Mouse (Mus musculus): ENCODE results near the gene Tubgcp2.
A peak's percentile ranks its signal among the peaks of the same experiment; 100 is the strongest.

Gene Tubgcp2

DNA sequence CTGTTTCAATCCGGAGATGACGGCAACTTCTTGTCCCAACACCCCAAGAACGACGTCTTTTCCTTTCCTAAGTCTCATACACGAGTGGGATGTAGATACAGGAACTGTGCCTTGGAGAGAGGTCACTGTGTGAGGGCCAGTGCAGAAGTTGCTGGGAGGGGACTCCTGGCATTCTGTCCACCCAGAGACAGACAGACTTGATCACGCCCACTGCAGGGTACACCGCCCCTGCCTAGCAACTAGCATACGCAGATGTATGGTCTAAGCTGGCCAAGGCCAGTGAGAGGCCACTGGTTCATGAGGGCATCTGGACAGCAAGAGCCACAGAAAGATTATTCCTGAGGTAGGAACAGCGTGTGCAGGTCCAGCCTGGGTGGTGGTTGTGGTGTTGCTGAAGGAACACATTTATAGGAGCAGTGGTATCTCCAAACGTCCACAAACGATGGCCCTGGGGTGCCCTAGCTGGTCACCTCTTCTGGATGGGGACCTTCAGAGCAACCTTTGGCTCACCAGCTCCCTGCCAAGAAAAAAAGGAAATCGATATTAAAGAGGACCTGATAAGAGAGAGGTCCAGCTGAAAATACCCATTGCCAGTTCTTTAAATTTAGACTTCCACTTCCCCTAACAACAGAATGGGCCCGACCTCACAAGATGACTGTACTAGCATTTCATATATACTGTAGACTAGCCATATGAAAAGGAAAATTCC lies 57.3 kb downstream of the Tubgcp2 start:
- DNase-seq (ENCODE audit: low spot score in 2 of 2): peak in 1 of 2 experiments; percentile 13

DNA sequence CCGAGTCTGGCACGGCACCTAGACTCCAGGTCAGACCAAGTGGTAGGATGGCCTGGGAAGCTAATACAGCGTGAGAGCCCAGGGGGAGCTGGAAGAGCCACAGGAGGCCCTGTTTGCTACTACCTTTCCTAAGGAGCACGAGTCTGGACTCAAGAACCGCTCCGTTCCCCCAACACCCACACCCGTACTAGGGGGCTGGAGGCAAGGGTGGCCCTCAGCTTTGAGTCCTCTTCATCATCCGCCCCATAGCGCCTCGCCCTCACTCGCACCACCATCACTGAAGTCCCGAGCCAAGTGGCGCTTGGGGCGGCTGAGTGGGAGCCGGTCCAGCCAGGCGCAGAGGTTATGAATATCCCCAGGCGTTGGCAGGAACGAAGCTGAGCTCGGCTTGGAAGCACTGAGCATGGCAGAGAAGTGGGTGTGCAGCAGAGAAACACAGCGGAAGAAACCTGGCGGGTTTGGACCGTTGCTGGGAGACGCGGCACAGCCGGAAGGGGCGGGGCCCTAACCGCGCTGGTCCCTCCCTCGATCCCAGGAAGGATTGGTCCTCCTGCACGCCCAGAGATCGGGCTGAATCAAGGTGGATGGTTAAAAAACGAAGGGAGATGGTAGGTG lies 58.1 kb downstream of the Tubgcp2 start, which contains the start of gene 6430531B16Rik:
Gene 6430531B16Rik (minus strand): TSS at position 478 of the 615 bp plus-strand sequence.
- peak; percentile 65 to 82 for DNase-seq (ENCODE audit: low spot score in 2 of 2)

DNA sequence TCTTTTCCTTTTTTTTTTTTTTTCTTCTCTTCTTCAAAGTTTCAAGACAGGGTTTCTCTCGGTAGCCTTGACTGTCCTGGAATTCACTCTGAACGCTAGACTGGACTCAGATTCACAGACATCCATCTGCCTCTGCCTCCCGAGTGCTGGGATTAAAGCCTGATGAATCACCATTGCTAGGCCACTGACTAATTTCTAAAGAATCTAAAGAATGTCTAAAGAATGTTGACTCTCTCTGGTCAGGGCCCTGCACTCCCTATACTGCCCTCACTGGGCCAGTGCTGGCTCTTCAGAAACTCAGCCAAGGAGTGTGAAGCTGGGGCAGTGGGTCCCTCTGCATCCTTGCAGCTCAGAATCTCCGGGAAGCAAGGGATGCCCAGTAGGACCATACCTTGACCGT lies 61.0 kb downstream of the Tubgcp2 start:
- no peak for DNase-seq (ENCODE audit: low spot score in 2 of 2)

DNA sequence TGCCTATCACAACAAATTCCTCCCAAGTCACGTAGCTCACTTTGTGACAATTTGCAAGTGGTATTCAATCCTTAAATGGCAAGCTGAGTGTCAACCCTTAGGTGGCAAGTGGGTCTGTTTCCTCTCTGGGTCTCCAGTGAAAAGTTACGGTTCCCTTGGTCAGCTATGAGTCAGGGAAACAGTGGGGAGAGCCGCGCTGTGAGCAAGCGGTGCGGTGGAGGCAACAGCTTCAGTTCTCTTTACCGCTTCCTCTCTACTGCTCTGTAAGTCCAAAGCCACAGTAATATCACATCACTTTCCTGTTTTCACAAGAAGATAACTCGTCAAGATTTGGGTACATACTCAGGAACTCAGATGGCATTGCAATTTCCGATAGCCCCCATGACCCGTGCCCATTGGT lies 62.2 kb downstream of the Tubgcp2 start:
- no peak for DNase-seq (ENCODE audit: low spot score in 2 of 2)

DNA sequence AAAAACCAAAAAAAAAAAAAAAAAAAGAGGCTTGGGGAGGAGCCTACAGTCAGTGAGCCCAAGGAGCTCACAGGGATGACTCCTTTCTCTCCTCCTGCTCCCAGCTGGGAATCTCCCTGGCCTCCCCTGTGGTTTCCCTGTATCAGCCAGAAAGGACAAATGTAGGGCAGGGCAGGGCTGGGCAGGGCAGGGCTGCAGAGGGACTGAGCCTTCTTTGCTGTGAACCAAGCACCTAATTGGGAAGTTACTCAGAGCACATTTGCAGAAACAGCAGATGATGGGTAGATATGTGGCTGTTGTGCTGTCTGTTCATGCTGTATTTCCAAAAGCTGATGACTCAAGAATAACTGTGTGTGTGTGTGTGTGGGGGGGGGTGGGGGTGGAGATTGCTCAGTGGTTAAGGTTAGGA lies 63.5 kb downstream of the Tubgcp2 start:
- no peak for DNase-seq (ENCODE audit: low spot score in 2 of 2)

DNA sequence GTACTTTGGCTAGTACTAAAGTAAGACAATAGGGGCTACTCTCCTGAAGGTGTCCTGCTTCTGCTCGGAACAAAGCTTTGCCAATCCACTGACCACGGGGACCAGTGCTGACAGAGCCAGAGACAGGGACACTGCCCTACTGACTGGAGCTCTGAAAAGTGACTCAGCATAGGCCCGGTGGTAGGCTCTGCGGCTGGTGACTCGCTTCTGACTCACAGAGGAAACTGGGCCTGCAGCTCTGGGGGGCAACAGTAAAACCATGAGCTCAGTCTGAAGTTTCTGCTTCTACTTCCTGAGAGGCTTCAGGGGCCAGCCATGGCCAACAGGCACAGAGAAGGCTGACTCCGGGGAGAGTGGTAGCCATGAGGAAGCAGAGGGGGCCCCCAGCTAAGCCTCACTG lies 65.0 kb downstream of the Tubgcp2 start:
- no peak for DNase-seq (ENCODE audit: low spot score in 2 of 2)

DNA sequence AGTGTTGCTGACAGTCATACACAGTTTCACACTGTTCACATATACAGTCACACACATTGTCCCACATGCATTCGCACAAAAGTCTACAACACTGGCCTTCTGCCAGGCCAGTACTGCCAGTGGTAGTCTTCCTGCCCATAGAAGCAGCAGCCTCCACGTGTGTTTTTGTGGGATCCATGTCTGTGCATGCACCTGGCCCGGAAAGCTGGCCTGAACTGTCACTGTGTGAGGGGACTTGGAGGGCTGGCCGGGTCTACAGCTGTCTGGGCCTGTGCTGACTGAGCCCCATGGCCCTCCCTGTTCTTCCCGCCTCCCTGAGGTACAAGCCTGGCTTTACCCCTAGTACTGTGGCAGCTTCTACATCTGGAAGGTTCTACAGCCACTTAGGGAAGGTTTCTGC lies 65.5 kb downstream of the Tubgcp2 start:
- no peak for DNase-seq (ENCODE audit: low spot score in 2 of 2)

DNA sequence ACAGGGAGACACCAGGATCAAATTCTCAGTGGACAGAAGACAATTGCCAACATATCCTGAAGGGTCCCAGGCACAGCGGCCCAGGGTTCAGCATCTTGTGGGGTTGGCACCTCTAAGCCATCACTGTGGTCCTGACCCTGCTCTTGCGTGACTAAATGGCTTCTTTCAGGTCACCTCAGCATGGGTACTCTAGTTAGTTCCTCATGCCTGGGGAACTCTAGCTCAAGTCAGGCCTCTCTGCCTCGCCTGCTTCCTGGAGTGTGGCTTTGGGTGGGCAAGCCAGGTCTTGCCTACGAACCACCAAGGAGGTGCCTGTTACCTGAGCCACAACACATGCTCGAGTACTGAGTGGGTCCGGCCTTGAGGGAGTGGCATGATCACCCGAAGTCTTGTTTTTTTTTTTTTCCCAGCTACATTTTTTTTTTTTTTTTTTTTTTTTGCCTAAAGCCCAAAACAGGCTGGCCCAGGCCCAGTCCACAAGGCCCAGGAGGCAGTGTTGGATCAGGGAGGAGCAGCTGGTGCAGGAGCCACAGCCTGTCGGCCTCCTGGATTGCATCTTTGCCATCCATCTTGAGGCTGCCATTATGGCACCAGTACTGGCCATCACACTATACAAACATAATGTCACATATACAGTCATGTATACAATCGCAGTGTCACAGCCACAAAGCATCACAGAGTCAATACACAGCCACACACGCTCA lies 66.1 kb downstream of the Tubgcp2 start:
- DNase-seq (ENCODE audit: low spot score in 2 of 2): no peak

DNA sequence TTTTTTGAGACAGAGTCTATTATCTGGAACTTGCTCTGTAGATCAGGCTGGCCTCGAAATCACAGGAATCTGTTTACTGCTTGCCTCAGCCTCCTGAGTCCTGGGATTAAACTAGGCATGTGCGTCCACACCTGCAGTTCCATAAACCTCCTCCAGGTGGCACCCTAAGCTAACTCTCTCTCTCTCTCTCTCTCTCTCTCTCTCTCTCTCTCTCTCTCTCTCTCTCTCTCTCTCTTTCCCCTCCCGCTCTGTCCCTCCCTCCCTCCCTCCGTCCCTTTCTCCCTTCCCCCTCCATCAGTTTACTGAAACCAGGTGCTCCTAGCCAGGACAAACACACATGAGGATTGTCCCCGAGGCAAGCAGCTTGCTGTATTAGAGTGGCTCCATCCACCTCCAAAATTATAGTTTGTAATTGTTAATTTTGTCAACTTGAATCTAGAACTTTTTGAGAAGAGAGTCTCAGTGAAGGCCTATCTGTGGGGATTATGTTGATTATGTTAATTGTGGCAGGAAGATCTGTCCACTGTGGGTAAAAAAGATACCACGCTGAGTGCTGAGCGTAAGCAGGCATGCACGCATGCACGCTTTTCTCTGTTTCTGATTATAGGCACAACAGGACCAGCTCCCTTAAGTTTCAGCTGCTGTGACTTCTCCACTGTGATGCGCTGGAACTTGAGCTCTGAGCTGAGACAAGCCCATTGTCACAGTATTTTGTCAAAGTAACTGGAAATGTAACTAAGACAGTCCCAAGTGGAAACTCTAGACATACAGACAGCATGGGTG lies 66.9 kb downstream of the Tubgcp2 start:
- DNase-seq (ENCODE audit: low spot score in 2 of 2): peak; percentile 81 to 91

DNA sequence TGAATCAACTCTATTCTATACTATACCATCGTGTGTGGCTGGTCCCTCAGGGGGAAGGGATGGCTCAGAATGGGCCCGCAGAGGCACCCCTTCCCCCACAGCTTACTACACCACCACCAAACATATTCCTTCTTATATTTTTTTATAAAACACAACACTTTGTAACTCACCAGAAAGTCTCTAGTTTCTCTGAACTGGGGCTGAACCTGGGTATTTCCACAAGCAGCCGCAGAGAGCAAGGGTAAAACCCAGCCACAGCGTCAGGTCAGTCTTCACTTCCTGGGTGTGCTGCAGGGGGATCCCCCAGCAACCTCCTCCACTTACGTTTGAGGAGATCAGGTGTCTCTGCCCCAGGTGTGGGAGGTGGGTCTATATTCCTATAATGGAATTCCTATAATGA lies 68.0 kb downstream of the Tubgcp2 start:
- DNase-seq (ENCODE audit: low spot score in 2 of 2): no peak

DNA sequence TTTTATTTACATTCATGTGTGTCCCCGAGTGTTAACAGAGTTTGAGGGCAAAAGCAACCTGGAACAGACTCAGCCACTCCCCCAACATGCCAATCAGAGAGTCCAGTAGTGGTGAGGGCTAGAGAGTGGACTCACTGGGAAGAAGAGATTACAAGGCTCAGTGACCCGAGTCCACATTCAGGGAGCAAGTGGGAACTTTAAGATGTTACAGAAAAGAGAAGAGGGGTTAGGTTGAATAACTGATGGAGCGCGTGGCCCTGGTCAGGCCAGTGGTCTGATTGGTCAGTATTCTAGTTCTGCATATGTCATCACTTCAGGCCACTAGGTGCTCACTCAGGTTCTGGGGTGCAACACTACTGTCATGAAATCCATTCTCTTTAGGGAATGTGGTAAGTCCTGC lies 69.3 kb downstream of the Tubgcp2 start:
- DNase-seq (ENCODE audit: low spot score in 2 of 2): no peak

DNA sequence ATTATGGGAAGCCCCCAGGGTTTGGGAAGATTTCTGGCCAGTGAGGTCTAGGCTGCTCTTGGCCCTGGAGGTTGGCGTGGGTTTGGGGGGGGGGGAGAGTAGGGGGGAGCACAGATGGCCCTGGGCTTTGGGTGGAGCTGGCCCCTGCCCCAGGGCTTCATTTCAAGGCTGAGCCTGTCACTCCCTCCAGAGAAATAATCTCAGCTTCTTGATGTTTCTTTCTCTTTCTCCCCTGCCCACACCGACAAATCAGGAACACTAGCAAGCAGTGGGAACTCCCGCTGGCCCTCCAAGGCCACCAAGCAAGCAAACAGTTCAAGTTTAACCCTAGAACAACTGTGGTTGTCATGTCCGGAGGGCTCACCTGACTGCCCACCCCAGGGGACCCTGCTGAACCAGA lies 72.7 kb downstream of the Tubgcp2 start:
- no peak for DNase-seq (ENCODE audit: low spot score in 2 of 2)

DNA sequence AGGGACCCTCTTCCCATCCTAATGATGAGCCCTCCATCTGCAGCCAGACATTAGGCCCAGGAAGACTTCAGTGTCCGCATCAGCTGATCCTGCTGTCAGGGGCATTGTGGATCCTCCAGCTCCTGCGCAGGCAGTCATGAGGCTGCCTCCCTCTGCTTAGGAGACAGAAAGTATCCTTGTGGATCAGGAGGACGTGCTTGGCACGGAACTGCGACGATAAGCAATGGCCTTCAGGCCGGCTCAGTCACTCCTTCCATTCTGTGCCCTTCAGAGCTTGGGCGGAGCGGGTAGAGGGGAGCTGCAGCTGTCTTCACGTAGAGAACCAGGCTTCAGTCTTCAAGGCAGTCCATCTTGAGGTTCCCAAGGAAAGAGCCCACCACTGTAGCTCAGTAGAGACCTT lies 75.3 kb downstream of the Tubgcp2 start:
- DNase-seq (ENCODE audit: low spot score in 2 of 2): no peak

DNA sequence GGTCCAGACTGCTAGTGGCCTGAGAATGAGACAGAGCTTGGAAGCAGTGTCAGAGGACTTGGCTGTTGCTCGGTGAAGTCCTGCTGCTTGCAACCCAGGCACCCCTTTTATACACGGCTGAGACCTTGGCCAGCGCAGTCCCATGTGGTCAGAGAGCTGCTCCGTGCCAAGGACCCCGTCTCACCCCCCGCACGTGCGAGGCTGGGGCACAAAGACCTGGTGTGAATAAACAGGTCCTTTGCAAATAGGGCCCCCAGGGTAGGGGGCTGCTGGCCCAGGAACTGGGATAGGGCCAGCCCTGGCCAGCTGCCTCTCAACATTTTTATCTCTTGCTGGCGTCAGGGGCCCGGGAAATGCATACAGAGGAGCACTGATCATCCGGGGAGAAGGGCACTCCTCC lies 78.5 kb downstream of the Tubgcp2 start:
- DNase-seq (ENCODE audit: low spot score in 2 of 2): peak in 1 of 2 experiments; percentile 16

DNA sequence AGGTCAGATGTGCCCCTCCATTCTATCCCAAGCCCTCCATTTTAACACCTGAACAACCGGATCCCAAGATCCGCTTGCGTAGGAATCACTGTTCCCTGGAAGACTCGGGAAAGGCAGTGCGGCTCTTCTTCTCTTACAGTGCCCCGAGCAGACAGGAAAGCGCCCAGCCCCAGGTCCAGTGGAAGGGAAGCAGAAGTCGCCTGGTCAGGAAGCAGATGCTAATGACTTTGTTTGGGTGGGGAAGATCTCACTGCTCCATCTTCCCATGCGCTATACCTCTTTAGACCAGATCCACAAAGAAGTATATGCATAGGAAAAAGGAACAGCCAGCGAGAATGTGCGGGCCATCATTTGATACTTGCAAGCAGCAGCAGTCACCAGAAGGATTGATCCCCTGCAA lies 79.0 kb downstream of the Tubgcp2 start:
- no peak for DNase-seq (ENCODE audit: low spot score in 2 of 2)

DNA sequence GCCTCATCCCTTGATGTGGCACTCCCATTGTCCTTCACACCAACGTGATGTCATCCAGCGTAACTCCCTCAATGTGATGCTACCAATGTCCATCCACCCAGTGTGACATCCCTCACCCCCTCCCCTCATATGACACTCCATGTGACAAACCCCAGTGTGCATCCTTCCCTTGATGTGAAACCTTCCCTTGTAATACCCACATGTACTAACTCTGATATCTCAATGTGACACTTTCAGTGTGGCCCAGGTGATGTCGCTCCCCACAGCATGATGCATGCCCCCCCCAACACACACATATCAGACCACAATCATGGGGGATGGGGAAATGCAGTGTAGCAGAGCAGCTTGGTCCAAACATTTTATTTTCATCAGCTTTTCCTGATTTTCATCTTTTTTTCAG lies 79.8 kb downstream of the Tubgcp2 start:
- DNase-seq (ENCODE audit: low spot score in 2 of 2): no peak

DNA sequence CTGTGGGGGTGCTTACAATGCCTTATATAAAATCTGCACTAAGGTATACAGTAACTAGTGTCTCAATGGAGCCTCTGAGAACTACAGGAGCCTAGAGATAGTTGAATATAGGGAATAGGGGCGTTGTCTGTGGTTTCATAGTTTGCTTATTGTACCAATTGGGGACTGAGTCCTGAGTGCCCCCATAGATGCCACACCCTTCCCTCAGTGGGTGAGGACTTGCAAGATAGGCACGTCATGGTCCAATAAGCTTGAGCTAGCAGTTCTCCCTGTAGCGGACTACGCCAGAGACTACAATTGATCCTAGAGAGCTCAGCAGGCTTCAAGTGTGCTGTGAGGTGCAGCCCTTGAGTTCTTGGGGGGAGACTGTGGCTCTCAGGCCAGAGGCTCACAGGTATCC lies 81.0 kb downstream of the Tubgcp2 start:
- DNase-seq (ENCODE audit: low spot score in 2 of 2): no peak

DNA sequence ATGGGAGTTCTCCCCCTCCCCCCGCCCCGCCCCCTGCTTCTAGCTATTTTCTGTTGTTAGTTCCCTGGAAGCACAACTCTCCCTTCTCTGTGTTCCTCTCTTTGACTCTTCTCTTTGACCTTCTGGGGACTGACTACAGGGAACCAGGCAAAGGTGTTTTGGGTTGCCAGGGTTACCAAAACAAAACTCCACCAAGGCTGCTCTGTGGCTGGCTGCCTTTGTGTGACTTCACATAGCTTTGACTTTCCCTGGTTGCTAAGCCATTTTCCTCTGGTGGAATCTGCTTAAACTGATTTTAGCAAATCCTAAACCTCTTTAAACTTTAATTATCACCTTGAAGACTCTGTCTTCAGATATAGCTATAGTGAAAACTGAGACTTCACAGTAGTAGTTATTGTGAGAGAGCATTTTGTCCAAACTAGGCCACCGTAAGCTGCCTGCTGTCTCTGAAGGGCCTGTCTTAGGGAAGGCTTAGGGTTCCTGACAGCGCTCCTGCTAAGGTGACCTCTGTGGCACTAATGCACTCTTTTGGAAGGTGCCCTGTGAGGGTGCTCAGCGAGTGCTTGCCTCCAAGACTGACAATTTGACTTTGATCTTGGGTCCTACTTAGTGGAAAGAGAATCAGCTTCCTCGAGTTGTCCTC lies 84.4 kb downstream of the Tubgcp2 start:
- no peak for DNase-seq (ENCODE audit: low spot score in 2 of 2)

DNA sequence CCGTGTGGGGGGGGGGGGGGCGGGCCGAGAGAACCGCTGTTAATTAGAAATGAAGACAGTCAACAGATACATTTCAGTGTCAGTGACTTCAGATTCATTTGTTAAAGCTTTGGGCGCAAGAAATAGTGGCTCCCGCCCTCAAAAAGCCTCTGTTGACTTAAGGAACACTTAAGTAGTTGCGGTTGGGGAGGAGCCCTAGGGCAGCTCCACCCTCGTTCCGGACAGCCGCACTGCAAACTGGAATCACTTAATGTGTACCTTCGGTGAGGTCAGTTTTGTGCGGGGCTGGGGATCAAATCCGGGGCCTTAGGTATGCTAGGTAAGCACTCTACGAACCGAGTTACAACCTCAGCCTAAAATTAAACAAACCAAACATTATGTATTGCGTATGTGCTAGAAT lies 85.4 kb downstream of the Tubgcp2 start:
- no peak for DNase-seq (ENCODE audit: low spot score in 2 of 2)

DNA sequence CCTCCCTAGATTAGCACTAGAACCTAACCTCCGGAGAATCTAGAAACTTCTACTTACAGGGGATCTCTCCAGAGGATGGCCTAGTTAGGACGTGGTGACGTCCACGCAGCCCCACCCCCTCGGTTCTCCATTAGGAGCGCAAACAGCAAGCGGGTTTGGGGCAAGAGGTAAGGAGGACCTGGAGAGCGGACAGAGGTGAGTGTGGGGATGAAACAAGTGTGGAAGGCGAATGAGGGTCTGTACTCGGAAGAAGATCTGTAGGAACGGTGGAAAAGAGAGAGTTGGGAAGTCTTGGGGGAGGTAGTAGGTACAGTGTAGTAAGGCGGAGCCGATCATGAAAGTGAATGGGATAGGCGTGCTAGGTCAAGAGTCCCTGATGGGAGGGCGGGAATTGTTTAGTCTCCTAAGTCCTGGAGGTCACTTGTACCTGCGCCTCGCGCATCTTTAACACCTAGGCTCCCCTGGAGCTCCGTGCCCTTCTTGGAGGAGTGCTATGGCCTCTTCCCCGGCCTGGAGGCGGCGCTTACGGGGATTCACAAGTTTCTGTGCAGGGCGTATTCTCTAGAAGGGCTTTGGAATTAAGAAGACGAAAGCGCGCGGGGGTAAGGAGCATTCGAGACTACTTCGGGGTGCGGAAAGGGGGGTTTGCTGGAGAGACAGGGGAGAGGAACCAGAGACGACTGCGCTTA lies 86.0 kb downstream of the Tubgcp2 start:
- DNase-seq (ENCODE audit: low spot score in 2 of 2): no peak

DNA sequence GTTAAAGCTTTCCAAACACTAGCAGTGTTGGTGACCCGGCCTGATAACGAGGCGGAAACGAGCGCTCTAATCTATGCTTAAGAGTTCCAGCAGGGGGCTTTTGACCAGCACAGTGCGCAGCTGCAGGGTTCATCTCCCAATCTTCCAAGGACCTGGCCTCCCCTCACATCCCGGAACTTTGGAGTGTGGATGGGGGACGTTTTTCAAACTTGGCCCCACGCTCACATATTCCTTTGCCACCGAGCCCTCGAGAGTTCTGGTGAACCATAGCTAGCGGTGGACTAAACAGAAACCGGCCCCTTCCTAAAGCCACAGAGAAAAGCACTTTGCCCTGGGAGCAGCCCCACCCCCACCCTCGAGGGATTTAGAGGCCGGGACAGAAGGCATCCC lies 86.6 kb downstream of the Tubgcp2 start:
- peak in 1 of 2 experiments; percentile 16 for DNase-seq (ENCODE audit: low spot score in 2 of 2)
